ENCODE assay signal across 8 mouse cellular contexts in the genomic region with DNA sequence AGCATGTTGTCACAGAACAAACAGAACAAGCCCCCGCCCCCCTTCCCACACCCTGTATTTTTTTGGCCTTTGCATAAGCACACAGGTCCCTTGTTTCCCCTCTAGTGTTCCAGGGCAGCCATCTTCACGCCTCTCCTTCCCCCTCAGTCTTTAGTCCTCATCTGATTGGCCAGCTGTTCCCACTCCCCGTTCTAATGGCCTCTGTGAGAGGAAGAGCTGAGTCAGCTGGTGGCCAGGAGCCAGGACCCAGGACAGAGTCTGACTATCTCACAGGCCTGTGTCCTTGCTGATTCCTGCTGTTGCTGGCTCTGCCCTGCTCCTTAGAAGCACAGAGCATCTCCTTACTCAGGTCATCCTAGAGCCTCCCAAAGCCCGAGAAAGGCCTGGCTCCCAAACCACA. TPM values are rescaled to one million over a fixed set of nuclear protein-coding genes. Genes with fewer than 3 reads are reported as not detected.
DNase-seq lines count a peak whose midpoint lies in the region; ATAC-seq and TF ChIP-seq lines count a peak whose summit lies in the region.

No protein-coding gene starts in this region.

- H3K4me3 ChIP-seq in lung, embryonic 14.5 days (ENCODE audit: low read depth, low read length) = no peak overlapping the region
- H3K4me3 ChIP-seq in lung, adult 2 months (replicated peaks; ENCODE audit: extremely low read depth, low read depth, low read length) = no peak overlapping the region
- H3K4me3 ChIP-seq in heart, embryonic 14.5 days (ENCODE audit: control insufficient read depth in 1 of 2, insufficient read depth in 1 of 2, low read depth in 1 of 2, low read length in 2 of 2) = no peak overlapping the region
- H3K4me3 ChIP-seq in neural tube, embryonic 13.5 days = no peak overlapping the region

- H3K9ac ChIP-seq in lung, embryonic 14.5 days = no peak overlapping the region
- H3K9ac ChIP-seq in heart, embryonic 14.5 days (ENCODE audit: low read length) = no peak overlapping the region
- no peak overlapping the region for H3K9ac ChIP-seq in neural tube, embryonic 13.5 days

- no peaks in the 10 kb centered on the region for H3K36me3 ChIP-seq in lung, embryonic 14.5 days (ENCODE audit: insufficient read depth)
- no peaks in the 10 kb centered on the region for H3K36me3 ChIP-seq in heart, embryonic 14.5 days (ENCODE audit: control insufficient read depth, insufficient read depth, low read length)
- H3K36me3 ChIP-seq in neural tube, embryonic 13.5 days = no peaks in the 10 kb centered on the region

- H3K9me3 ChIP-seq in lung, embryonic 14.5 days (ENCODE audit: low read depth, low read length) = no peaks in the 10 kb centered on the region
- H3K9me3 ChIP-seq in heart, embryonic 14.5 days (ENCODE audit: control insufficient read depth, low read length) = no peaks in the 10 kb centered on the region
- H3K9me3 ChIP-seq in neural tube, embryonic 13.5 days = no peaks in the 10 kb centered on the region

- H3K27me3 ChIP-seq in lung, embryonic 14.5 days (ENCODE audit: insufficient read depth, low read length) = no peaks in the 10 kb centered on the region
- no peaks in the 10 kb centered on the region for H3K27me3 ChIP-seq in heart, embryonic 14.5 days (ENCODE audit: control insufficient read depth, insufficient read depth, low read length)
- H3K27me3 ChIP-seq in neural tube, embryonic 13.5 days = no peaks in the 10 kb centered on the region

- peak; percentile 93 for DNase-seq in lung, embryonic 14.5 days
- DNase-seq in lung, adult 2 months = no peak
- DNase-seq in adrenal gland, postnatal 10 days = peak; percentile 88
- peak; percentile 86 to 94 for DNase-seq in kidney, postnatal 25 days
- DNase-seq in embryo, embryonic 10.5 days (ENCODE audit: low spot score) = no peak

- 37% methylated on average over 4 of the region's 4 CpGs for WGBS in lung, embryonic 14.5 days
- 44% methylated on average over 4 of the region's 4 CpGs for WGBS in lung, adult 2 months
- 47% methylated on average over 4 of the region's 4 CpGs for WGBS in heart, embryonic 14.5 days
- 51% methylated on average over 4 of the region's 4 CpGs for WGBS in neural tube, embryonic 13.5 days

- H3K27ac ChIP-seq in lung, embryonic 14.5 days (ENCODE audit: low read depth) = peak overlapping the region; percentile 47; the same call in 1 of the 2 replicates
- no peak overlapping the region for H3K27ac ChIP-seq in heart, embryonic 14.5 days (replicated peaks in 1 of 2; ENCODE audit: control insufficient read depth in 1 of 2, insufficient read depth in 1 of 2, low read depth in 2 of 2, low read length in 2 of 2)
- H3K27ac ChIP-seq in neural tube, embryonic 13.5 days (replicated peaks) = peak overlapping the region; percentile 13; the same call in 1 of the 2 replicates

- H3K4me2 ChIP-seq in lung, embryonic 14.5 days = no peak overlapping the region
- H3K4me2 ChIP-seq in heart, embryonic 14.5 days (ENCODE audit: low read length) = no peak overlapping the region
- H3K4me2 ChIP-seq in neural tube, embryonic 13.5 days = no peak overlapping the region

- ATAC-seq in lung, embryonic 14.5 days (ENCODE audit: insufficient read depth) = peak; percentile 86
- ATAC-seq in heart, embryonic 14.5 days (ENCODE audit: insufficient number of reproducible peaks, insufficient read depth, low FRiP score, low read depth) = peak; percentile 73
- ATAC-seq in neural tube, embryonic 13.5 days (ENCODE audit: low read depth) = peak; percentile 73
- no peak for ATAC-seq in inflammation-experienced regulatory T-cells, adult 6 months

- peaks cover 29% of the 10 kb centered on the region for H3K4me1 ChIP-seq in lung, embryonic 14.5 days (ENCODE audit: insufficient read depth)
- H3K4me1 ChIP-seq in lung, adult 2 months (ENCODE audit: control insufficient read depth, insufficient read depth, low read length) = peaks cover 2% of the 10 kb centered on the region
- peaks cover 12 to 22% of the 10 kb centered on the region in 2 experiments for H3K4me1 ChIP-seq in heart, embryonic 14.5 days (ENCODE audit: control insufficient read depth in 2 of 2, insufficient read depth in 2 of 2, low read length in 2 of 2)
- H3K4me1 ChIP-seq in neural tube, embryonic 13.5 days (replicated peaks) = peaks cover 39% of the 10 kb centered on the region

- no peak for TF ChIP-seq POLR2A in lung, adult 2 months (IDR thresholded peaks at IDR 0.05; ENCODE audit: borderline replicate concordance, extremely low read depth, low read depth, low read length)

- no peak for TF ChIP-seq CTCF in lung, embryonic 14.5 days (IDR thresholded peaks at IDR 0.05; ENCODE audit: low read depth)
- TF ChIP-seq CTCF in lung, adult 2 months (IDR thresholded peaks at IDR 0.05; ENCODE audit: insufficient read depth, low read length) = no peak

RNA-seq across cellular contexts. Expression of gene Mical3, which starts 13.3 kb away (rescaled TPM):
- 27.0 and 29.8 TPM in 2 replicates for polyA plus RNA-seq in lung, embryonic 14.5 days (2014; fragmentation: Nextera tagmentation; extraction: Ambion mirVana)
- polyA plus RNA-seq in lung, adult 2 months (2012; rRNA removed) = 17.8 and 24.3 TPM in 2 replicates
- total RNA-seq in adrenal gland, postnatal 10 days (2021) = 10 to 100 TPM; 43.0 to 75.5 TPM
- polyA plus RNA-seq in heart, embryonic 14.5 days (2014; fragmentation: Nextera tagmentation; extraction: Ambion mirVana) = 41.3 and 46.2 TPM in 2 replicates
- polyA plus RNA-seq in neural tube, embryonic 13.5 days (2015; fragmentation: Nextera tagmentation; extraction: Ambion mirVana) = 28.1 TPM in 2 replicates
- 10 to 100 TPM in 1 of 3 experiments, 1 to 10 TPM in 2; 2.8 to 13.9 (median 8.0) TPM for polyA plus RNA-seq in inflammation-experienced regulatory T-cells, adult 6 months (2017; shearing (Covaris generic))

RNA-seq across cellular contexts. Expression of gene Pex26, which starts 39.4 kb away (rescaled TPM):
- polyA plus RNA-seq in lung, embryonic 14.5 days (2014; fragmentation: Nextera tagmentation; extraction: Ambion mirVana) = 7.6 and 8.1 TPM in 2 replicates
- 13.0 and 13.5 TPM in 2 replicates for polyA plus RNA-seq in lung, adult 2 months (2012; rRNA removed)
- 10 to 100 TPM; 10.5 to 11.1 TPM for total RNA-seq in adrenal gland, postnatal 10 days (2021)
- 3.0 and 5.9 TPM in 2 replicates for polyA plus RNA-seq in heart, embryonic 14.5 days (2014; fragmentation: Nextera tagmentation; extraction: Ambion mirVana)
- polyA plus RNA-seq in neural tube, embryonic 13.5 days (2015; fragmentation: Nextera tagmentation; extraction: Ambion mirVana) = 12.3 and 13.5 TPM in 2 replicates
- 1 to 10 TPM; 2.2 to 2.5 (median 2.4) TPM for polyA plus RNA-seq in inflammation-experienced regulatory T-cells, adult 6 months (2017; shearing (Covaris generic))

Comparison
In these comparisons a context has a peak if more than half of its experiments do, and no peak if none do; other contexts are left out.
1. DNase-seq: peak in lung, embryonic 14.5 days (single experiment), adrenal gland, postnatal 10 days (single experiment) and kidney, postnatal 25 days (2 of 2); none in lung, adult 2 months (single experiment) and embryo, embryonic 10.5 days (single experiment).
2. H3K27ac ChIP-seq: peak in lung, embryonic 14.5 days (single experiment) and neural tube, embryonic 13.5 days (single experiment); none in heart, embryonic 14.5 days (0 of 2).